Mouse (Mus musculus) v-Abl transformed pro-B cells (cell line): Measurements from ENCODE around the gene Hells.

ENCODE experiments used
- in situ Hi-C, 2 experiments: fragments of 400-800 bp; cut with MboI; formaldehyde crosslinking; loops; one replicate each; pipeline ENCODE4 v1.15.1; 2025; ENCODE audit not compliant: unreplicated experiment in 2 of 2

Hells gene

DNA sequence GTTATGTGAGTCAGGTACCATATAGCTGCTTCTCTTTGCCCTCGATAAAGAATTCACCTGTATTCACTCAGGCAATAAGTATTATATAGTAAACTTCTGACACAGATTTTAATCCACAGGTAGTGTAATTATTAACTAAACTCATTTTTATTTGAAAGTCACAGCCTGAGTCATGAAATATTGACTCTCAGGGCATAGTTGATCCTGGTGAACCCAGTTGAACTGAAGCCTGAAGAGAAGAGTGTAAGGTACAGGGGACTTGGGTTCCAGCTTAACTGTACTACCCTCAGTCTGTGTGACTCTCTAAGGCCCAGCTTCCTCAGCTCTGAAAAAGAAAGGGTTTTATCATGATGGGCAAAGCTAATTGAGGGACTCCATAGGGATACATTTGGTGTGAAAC is 74.4 kb downstream of the Hells start:
- in situ Hi-C loops, result no loop called here

GRCm38 (mm10) chr19:39006715-39007114 is 76.0 kb downstream of the Hells start, which contains the start of gene Cyp2c55:
TSS of gene Cyp2c55 (plus strand) at chr19:39007019.
- in situ Hi-C loops, result no loop called here
